Mouse (Mus musculus) c-Kit-positive CD71-positive TER-119-positive erythroid progenitor cells, embryonic 14.5 days (primary cell): ENCODE measurements around the gene Pfdn6.
"Not testable (repeated sequence)": the region's sequence is repeated elsewhere in the genome, so short reads cannot be mapped to it uniquely, and the experiment has no call there.

Source experiments
- DNase-seq: peaks from one replicate; pipeline ENCODE4 v3.0.0-alpha.2; 2013; ENCODE audit warnings: low spot score

The Pfdn6 gene

GRCm38 (mm10) chr17:33940206-33940805 is at the start of gene Pfdn6, which contains the start of gene Wdr46:
Pfdn6 (minus strand) TSS chr17:33940343.
Wdr46 (plus strand) TSS chr17:33940660.
- DNase-seq: peak; percentile 89

GRCm38 (mm10) chr17:33982136-33982535 is 42.0 kb upstream of the Pfdn6 start:
- not testable (repeated sequence) for DNase-seq

GRCm38 (mm10) chr17:33981192-33981909 is 41.2 kb upstream of the Pfdn6 start:
- DNase-seq: not testable (repeated sequence)

GRCm38 (mm10) chr17:33980181-33981035 is 40.3 kb upstream of the Pfdn6 start:
- no peak for DNase-seq

- DNase-seq: no peak
Observed at GRCm38 (mm10) chr17:33979512-33980050, 39.4 kb upstream of the Pfdn6 start.

GRCm38 (mm10) chr17:33978631-33979031 is 38.5 kb upstream of the Pfdn6 start:
- no peak for DNase-seq

- DNase-seq: no peak
Observed at GRCm38 (mm10) chr17:33977861-33978557, 37.9 kb upstream of the Pfdn6 start.

GRCm38 (mm10) chr17:33973572-33973971 is 33.4 kb upstream of the Pfdn6 start:
- DNase-seq: no peak

- no peak for DNase-seq
Observed at GRCm38 (mm10) chr17:33972691-33973090, 32.5 kb upstream of the Pfdn6 start.

- DNase-seq: no peak
Observed at GRCm38 (mm10) chr17:33969394-33969793, 29.3 kb upstream of the Pfdn6 start.

- no peak for DNase-seq
Observed at GRCm38 (mm10) chr17:33968927-33969326, 28.8 kb upstream of the Pfdn6 start.

- DNase-seq: peak; percentile 74
Observed at GRCm38 (mm10) chr17:33968489-33968888, 28.3 kb upstream of the Pfdn6 start.

- DNase-seq: no peak
Observed at GRCm38 (mm10) chr17:33965846-33966550, 25.9 kb upstream of the Pfdn6 start.

- no peak for DNase-seq
Observed at GRCm38 (mm10) chr17:33965082-33965845, 25.1 kb upstream of the Pfdn6 start.

- DNase-seq: no peak
Observed at GRCm38 (mm10) chr17:33962876-33963275, 22.7 kb upstream of the Pfdn6 start.

- DNase-seq: no peak
Observed at GRCm38 (mm10) chr17:33959948-33960347, 19.8 kb upstream of the Pfdn6 start.

GRCm38 (mm10) chr17:33959135-33959534 is 19.0 kb upstream of the Pfdn6 start:
- DNase-seq: no peak

- DNase-seq: no peak
Observed at GRCm38 (mm10) chr17:33958451-33958850, 18.3 kb upstream of the Pfdn6 start.

GRCm38 (mm10) chr17:33957493-33957892 is 17.4 kb upstream of the Pfdn6 start:
- no peak for DNase-seq

GRCm38 (mm10) chr17:33956336-33956735 is 16.2 kb upstream of the Pfdn6 start:
- no peak for DNase-seq
